Mouse (Mus musculus): ENCODE data around the gene Kif14.

Kif14 gene

GRCm38 (mm10) chr1:136466143-136466811, at the start of gene Kif14:
Gene Kif14, plus strand, starts transcription at chr1:136466343.
- DNase-seq: peak; percentile 93

GRCm38 (mm10) chr1:136418393-136418792, 47.8 kb upstream of the Kif14 start:
- DNase-seq: no peak

GRCm38 (mm10) chr1:136427166-136427969, 38.8 kb upstream of the Kif14 start:
- DNase-seq: no peak

GRCm38 (mm10) chr1:136428981-136429380, 37.2 kb upstream of the Kif14 start:
- no peak for DNase-seq

GRCm38 (mm10) chr1:136430126-136430818, 35.9 kb upstream of the Kif14 start:
- DNase-seq: no peak

GRCm38 (mm10) chr1:136440741-136441140, 25.4 kb upstream of the Kif14 start:
- no peak for DNase-seq

GRCm38 (mm10) chr1:136442809-136443208, 23.3 kb upstream of the Kif14 start:
- DNase-seq: no peak

- DNase-seq: no peak
These were observed 21.4 kb upstream of the Kif14 start for GRCm38 (mm10) chr1:136444555-136445255.

- no peak for DNase-seq
These were observed 19.2 kb upstream of the Kif14 start for GRCm38 (mm10) chr1:136446933-136447332.

- DNase-seq: no peak
These were observed 18.8 kb upstream of the Kif14 start for GRCm38 (mm10) chr1:136447338-136447737.

- no peak for DNase-seq
These were observed 16.6 kb upstream of the Kif14 start for GRCm38 (mm10) chr1:136449541-136449940.

GRCm38 (mm10) chr1:136450206-136450605, 15.9 kb upstream of the Kif14 start:
- no peak for DNase-seq

GRCm38 (mm10) chr1:136452421-136452820, 13.7 kb upstream of the Kif14 start:
- DNase-seq: no peak

GRCm38 (mm10) chr1:136455756-136456585, 10.2 kb upstream of the Kif14 start:
- no peak for DNase-seq

- DNase-seq: no peak
These were observed 9.4 kb upstream of the Kif14 start for GRCm38 (mm10) chr1:136456741-136457140.

GRCm38 (mm10) chr1:136457403-136457802, 8.7 kb upstream of the Kif14 start:
- no peak for DNase-seq

- DNase-seq: no peak
These were observed 7.4 kb upstream of the Kif14 start for GRCm38 (mm10) chr1:136458691-136459245.

GRCm38 (mm10) chr1:136462443-136462842, 3.7 kb upstream of the Kif14 start:
- DNase-seq: no peak

GRCm38 (mm10) chr1:136465168-136465567, 975 bp upstream of the Kif14 start:
- no peak for DNase-seq

- DNase-seq: no peak
These were observed 3.3 kb downstream of the Kif14 start for GRCm38 (mm10) chr1:136469408-136469807.

GRCm38 (mm10) chr1:136470471-136470870, 4.3 kb downstream of the Kif14 start:
- no peak for DNase-seq

- no peak for DNase-seq
These were observed 25.5 kb downstream of the Kif14 start for GRCm38 (mm10) chr1:136491681-136492080.

Data from right cerebral cortex, postnatal 4 days (tissue).